Mouse (Mus musculus) MEL (cell line): Measurements from ENCODE around the gene Serp1. TPM values are rescaled to one million over a fixed set of nuclear protein-coding genes. Genes with fewer than 3 reads are reported as not detected.

Source experiments
- DNase-seq: peaks from one replicate; pipeline ENCODE4 v3.0.0; 2011; ENCODE audit warnings: low read depth, low spot score
- H3K27ac ChIP-seq: 2 replicates; pipeline ENCODE4 v1.5.1; 2012; ENCODE audit warnings: low read depth, mild to moderate bottlenecking, control low read depth, low read length, moderate library complexity; ENCODE audit not compliant: control insufficient read depth
- H3K27me3 ChIP-seq, 2 experiments: fragments of 150-350 bp in 1 of 2; sonication (generic) in 1 of 2; 2 replicates each; pipeline ENCODE4 v1.6.1; 2012; ENCODE audit warnings: low read length in 2 of 2, mild to moderate bottlenecking in 2 of 2, improper control_type of control experiment in 1 of 2, moderate library complexity in 1 of 2; ENCODE audit not compliant: insufficient read depth in 2 of 2, control insufficient read depth in 1 of 2
- H3K36me3 ChIP-seq, 2 experiments: 2 replicates each; pipeline ENCODE4 v1.6.1; 2012 to 2014; ENCODE audit warnings: low read length in 2 of 2, improper control_type of control experiment in 1 of 2, inconsistent platforms in 1 of 2, mild to moderate bottlenecking in 1 of 2; ENCODE audit not compliant: insufficient read depth in 2 of 2, control insufficient read depth in 1 of 2
- H3K4me1 ChIP-seq, 2 experiments: fragments of 150-350 bp in 1 of 2; sonication (generic) in 1 of 2; 2 replicates each; pipeline ENCODE4 v1.6.1; 2012; ENCODE audit warnings: low read length in 2 of 2, improper control_type of control experiment in 1 of 2, mild to moderate bottlenecking in 1 of 2; ENCODE audit not compliant: insufficient read depth in 2 of 2, control insufficient read depth in 1 of 2
- H3K4me3 ChIP-seq, 2 experiments: fragments of 150-350 bp in 1 of 2; sonication (generic) in 1 of 2; 2 replicates each; pipeline ENCODE4 v1.5.1; 2012; ENCODE audit warnings: low read depth in 2 of 2, low read length in 2 of 2, mild to moderate bottlenecking in 2 of 2, moderate library complexity in 2 of 2, control low read depth in 1 of 2, improper control_type of control experiment in 1 of 2; ENCODE audit not compliant: control insufficient read depth in 1 of 2, insufficient read depth in 1 of 2
- H3K79me2 ChIP-seq: 2 replicates; pipeline ENCODE4 v1.6.1; 2012; ENCODE audit warnings: mild to moderate bottlenecking, low read length, moderate library complexity; ENCODE audit not compliant: control insufficient read depth, poor library complexity, insufficient read depth
- H3K9ac ChIP-seq: 2 replicates; pipeline ENCODE4 v1.6.1; 2012; ENCODE audit warnings: low read depth, mild to moderate bottlenecking, control low read depth, low read length, moderate library complexity; ENCODE audit not compliant: control insufficient read depth, poor library complexity, severe bottlenecking
- H3K9me3 ChIP-seq: fragments of 150-350 bp; sonication (generic); replicated peaks from 2 replicates; pipeline ENCODE4 v1.6.1; 2012; ENCODE audit warnings: mild to moderate bottlenecking, low read length, improper control_type of control experiment, moderate library complexity; ENCODE audit not compliant: insufficient read depth
- BHLHE40 ChIP-seq: IDR thresholded peaks from 2 replicates; pipeline ENCODE4 v1.6.1; 2012; ENCODE audit warnings: low read depth, mild to moderate bottlenecking, inconsistent platforms, low read length, improper control_type of control experiment, borderline replicate concordance
- CTCF ChIP-seq, 3 experiments: IDR thresholded peaks in 2 of 3; conservative IDR thresholded peaks in 1 of 3; 2 replicates each; pipeline ENCODE4 v1.5.1; 2011 to 2012; ENCODE audit warnings: low read length in 3 of 3, low read depth in 2 of 3, mild to moderate bottlenecking in 2 of 3, improper control_type of control experiment in 1 of 3, inconsistent platforms in 1 of 3, mixed read lengths in 1 of 3, moderate library complexity in 1 of 3; ENCODE audit not compliant: control insufficient read depth in 1 of 3, insufficient read depth in 1 of 3, poor library complexity in 1 of 3, severe bottlenecking in 1 of 3
- MEF2A ChIP-seq: IDR thresholded peaks from 2 replicates; pipeline ENCODE4 v1.6.1; 2014; ENCODE audit warnings: low read depth, mild to moderate bottlenecking, inconsistent platforms, low read length, improper control_type of control experiment; ENCODE audit not compliant: poor library complexity, insufficient replicate concordance, severe bottlenecking; ENCODE audit errors: extremely low read depth
- MYB ChIP-seq: IDR thresholded peaks from 2 replicates; pipeline ENCODE4 v1.6.1; 2011; ENCODE audit warnings: mild to moderate bottlenecking, low read depth, low read length, improper control_type of control experiment
- MYC ChIP-seq: IDR thresholded peaks from 2 replicates; pipeline ENCODE4 v1.6.1; 2011; ENCODE audit warnings: low read depth, mild to moderate bottlenecking, low read length, improper control_type of control experiment, moderate library complexity
- NELFE ChIP-seq: IDR thresholded peaks from 2 replicates; pipeline ENCODE4 v1.6.1; 2011; ENCODE audit warnings: low read depth, low read length, improper control_type of control experiment
- NRF1 ChIP-seq: IDR thresholded peaks from 2 replicates; pipeline ENCODE4 v1.6.1; 2014; ENCODE audit warnings: low read depth, mild to moderate bottlenecking, inconsistent platforms, low read length, improper control_type of control experiment, moderate library complexity; ENCODE audit not compliant: poor library complexity, insufficient read depth, severe bottlenecking
- POLR2AphosphoS2 ChIP-seq: IDR thresholded peaks from 2 replicates; pipeline ENCODE4 v1.6.1; 2011; ENCODE audit warnings: low read length, improper control_type of control experiment
- RAD21 ChIP-seq: IDR thresholded peaks from 2 replicates; pipeline ENCODE4 v1.6.1; 2011; ENCODE audit warnings: mild to moderate bottlenecking, low read depth, low read length, improper control_type of control experiment
- SIN3A ChIP-seq: IDR thresholded peaks from 2 replicates; pipeline ENCODE4 v1.6.1; 2012; ENCODE audit warnings: low read length, improper control_type of control experiment, inconsistent platforms
- SMC3 ChIP-seq: IDR thresholded peaks from 2 replicates; pipeline ENCODE4 v1.6.1; 2011; ENCODE audit warnings: low read depth, low read length, improper control_type of control experiment
- TBP ChIP-seq: IDR thresholded peaks from 2 replicates; pipeline ENCODE4 v1.8.0; 2011; ENCODE audit warnings: low read depth, low read length, improper control_type of control experiment
- ZC3H11A ChIP-seq: IDR thresholded peaks from 2 replicates; pipeline ENCODE4 v1.6.1; 2012; ENCODE audit warnings: low read depth, mild to moderate bottlenecking, inconsistent platforms, low read length, improper control_type of control experiment
- ZKSCAN1 ChIP-seq: IDR thresholded peaks from 2 replicates; pipeline ENCODE4 v1.6.1; 2012; ENCODE audit warnings: low read depth, mild to moderate bottlenecking, inconsistent platforms, low read length, improper control_type of control experiment, moderate library complexity
- polyA plus RNA-seq, 2 experiments: library from polyadenylated mRNA; stranded (reverse) in 1 of 2; unstranded in 1 of 2; fragments of >175 nt in 1 of 2; fragments of >200 nt in 1 of 2; gene quantifications; 2 replicates each; pipeline versions ENCODE4 v1.2.1 to v1.2.4; 2012; ENCODE audit warnings: low replicate concordance in 2 of 2, low read depth in 1 of 2; ENCODE audit not compliant: insufficient read length in 2 of 2, insufficient read depth in 1 of 2, missing spikeins in 1 of 2
- total RNA-seq: library from RNA; depleted of rRNA; stranded (reverse); fragments of 300-350 nt; gene quantifications from 2 replicates; pipeline ENCODE4 v1.2.3, GENCODE M21; 2012

Serp1 gene
- total and polyA plus RNA-seq, 3 experiments = 80.5 to 96.3 (median 83.8) TPM

DNA sequence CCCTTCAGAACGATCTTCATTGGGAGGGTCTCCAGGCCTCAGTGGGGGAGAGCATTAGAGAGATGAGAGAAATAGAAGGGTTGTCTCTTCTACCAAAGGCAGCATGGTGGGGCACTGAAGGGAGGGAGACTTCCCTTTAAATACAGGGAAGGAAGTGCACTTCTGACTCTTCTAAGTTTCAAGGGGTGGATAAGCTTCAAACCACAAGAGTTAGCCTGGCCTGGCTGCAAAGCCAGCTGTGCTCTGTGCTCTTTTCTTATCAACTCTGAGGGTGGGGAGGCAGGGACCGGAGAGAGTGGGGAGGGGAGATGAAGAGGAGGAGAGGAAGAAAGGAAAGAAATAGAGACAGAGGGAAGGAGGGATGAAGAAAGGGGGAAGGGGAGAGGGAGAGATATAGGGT is 23.7 kb downstream of the Serp1 start (continued):
- peak; percentile 77 for TF ChIP-seq MYC

DNA sequence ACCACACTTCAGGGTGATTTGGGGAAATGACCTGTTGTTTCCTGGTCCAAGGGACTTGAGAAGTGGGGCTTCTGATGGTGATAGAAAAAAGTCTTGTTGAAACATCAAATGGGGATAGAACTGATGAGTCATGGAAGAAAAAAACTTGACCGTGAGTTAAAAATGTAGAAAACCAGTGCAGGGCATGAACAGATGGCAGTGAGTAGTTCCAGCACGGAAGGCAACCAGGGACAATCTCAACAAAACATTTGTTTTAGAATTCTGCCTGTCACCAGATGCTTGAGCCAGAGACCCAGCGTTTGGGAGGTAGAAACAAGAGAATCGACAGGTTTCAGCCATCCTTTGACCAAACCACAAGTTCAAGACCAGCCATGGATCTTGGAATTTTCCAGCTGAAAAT is 32.1 kb downstream of the Serp1 start:
- no peaks in the 10 kb centered on the region for H3K4me1 ChIP-seq
- no peak overlapping the region for H3K27ac ChIP-seq
- H3K9ac ChIP-seq = no peak overlapping the region
- no peak for TF ChIP-seq MEF2A
- TF ChIP-seq POLR2AphosphoS2 = no peak
- no peak for TF ChIP-seq MYB
- no peak for TF ChIP-seq CTCF (IDR thresholded peaks at IDR 0.05 in 2 of 3, conservative IDR thresholded peaks at IDR 0.05 in 1 of 3; ENCODE audit: control insufficient read depth in 1 of 3, insufficient read depth in 1 of 3, low read depth in 2 of 3, low read length in 3 of 3, poor library complexity in 1 of 3, severe bottlenecking in 1 of 3)
- no peak for TF ChIP-seq NRF1
- no peak for DNase-seq
- peaks cover 0 to 1% of the 10 kb centered on the region in 2 experiments; a peak in 1 of 4 replicates for H3K27me3 ChIP-seq
- H3K36me3 ChIP-seq = no peaks in the 10 kb centered on the region
- no peaks in the 10 kb centered on the region for H3K9me3 ChIP-seq
- no peak overlapping the region for H3K4me3 ChIP-seq
- H3K79me2 ChIP-seq = no peaks in the 10 kb centered on the region

- peaks cover 0 to 1% of the 10 kb centered on the region in 2 experiments; a peak in 1 of 4 replicates for H3K27me3 ChIP-seq
- no peaks in the 10 kb centered on the region; a peak in 1 of 4 replicates for H3K36me3 ChIP-seq
- no peak overlapping the region for H3K4me3 ChIP-seq
- no peak overlapping the region for H3K9ac ChIP-seq
- no peak overlapping the region for H3K27ac ChIP-seq
- no peaks in the 10 kb centered on the region for H3K9me3 ChIP-seq
- H3K4me1 ChIP-seq = peaks cover 0 to 2% of the 10 kb centered on the region in 2 experiments; a peak in 1 of 4 replicates
- TF ChIP-seq SMC3 (peak; percentile 69), BHLHE40 (no peak), RAD21 (peak; percentile 64), SIN3A (no peak), NELFE (no peak), CTCF (IDR thresholded peaks at IDR 0.05 in 2 of 3, conservative IDR thresholded peaks at IDR 0.05 in 1 of 3; ENCODE audit: control insufficient read depth in 1 of 3, insufficient read depth in 1 of 3, low read depth in 2 of 3, low read length in 3 of 3, poor library complexity in 1 of 3, severe bottlenecking in 1 of 3) (peak; percentile 10 to 64 (median 48); a peak in 4 of 6 replicates), ZC3H11A (peak; percentile 14; the same call in 1 of the 2 replicates), ZKSCAN1 (no peak), POLR2AphosphoS2 (no peak), TBP (no peak)
- H3K79me2 ChIP-seq = no peaks in the 10 kb centered on the region
- DNase-seq = peak; percentile 56
Measured at GRCm38 (mm10) chr3:58490787-58491186, 34.9 kb downstream of the Serp1 start.
